Mouse (Mus musculus) olfactory bulb, adult 2 months (tissue): ENCODE measurements around the gene Galnt17. TPM values are rescaled to one million over a fixed set of nuclear protein-coding genes. Genes with fewer than 3 reads are reported as not detected.

Experiments
- H3K27ac ChIP-seq: fragments of 200-500 bp; 2 replicates; pipeline ENCODE4 v1.5.1; 2012; ENCODE audit warnings: low read depth, low read length; ENCODE audit not compliant: insufficient read depth
- H3K4me1 ChIP-seq: fragments of 200-500 bp; 2 replicates; pipeline ENCODE4 v1.6.1; 2012; ENCODE audit warnings: low read length; ENCODE audit not compliant: control insufficient read depth, insufficient read depth
- H3K4me3 ChIP-seq: fragments of 200-500 bp; 2 replicates; pipeline ENCODE4 v1.5.1; 2012; ENCODE audit warnings: mild to moderate bottlenecking, low read depth, low read length, moderate library complexity; ENCODE audit not compliant: insufficient read depth
- CTCF ChIP-seq: fragments of 200-500 bp; IDR thresholded peaks from 2 replicates; pipeline ENCODE4 v1.5.1; 2012; ENCODE audit warnings: low read depth, mild to moderate bottlenecking, low read length, moderate library complexity; ENCODE audit not compliant: insufficient read depth
- POLR2A ChIP-seq: fragments of 200-500 bp; IDR thresholded peaks from 2 replicates; pipeline ENCODE4 v1.6.1; 2012; ENCODE audit warnings: mild to moderate bottlenecking, low read depth, low read length, moderate library complexity; ENCODE audit not compliant: insufficient read depth
- WGBS: fragments of 180-500 bp; shearing (Covaris S2); methylation state at CpG from one replicate; pipeline ENCODE4 v1.1.7; 2018; 5-methylcytosine and 5-hydroxymethylcytosine counted together
- polyA plus RNA-seq: library from polyadenylated mRNA; stranded (reverse); fragments of >200 nt; gene quantifications from 2 replicates; pipeline ENCODE4 v1.2.4, GENCODE M21; 2012; ENCODE audit warnings: low replicate concordance; ENCODE audit not compliant: missing spikeins, insufficient read depth, insufficient read length

The Galnt17 gene
- polyA plus RNA-seq, 1 experiment = not detected

GRCm38 (mm10) chr5:131305223-131305622, 3.1 kb downstream of the Galnt17 start:
- no peak for TF ChIP-seq POLR2A
- TF ChIP-seq CTCF = no peak
- H3K4me3 ChIP-seq = no peak overlapping the region
- H3K4me1 ChIP-seq = peaks cover 14% of the 10 kb centered on the region
- WGBS = 56% methylated on average over 5 of the region's 5 CpGs
- H3K27ac ChIP-seq = no peak overlapping the region

DNA sequence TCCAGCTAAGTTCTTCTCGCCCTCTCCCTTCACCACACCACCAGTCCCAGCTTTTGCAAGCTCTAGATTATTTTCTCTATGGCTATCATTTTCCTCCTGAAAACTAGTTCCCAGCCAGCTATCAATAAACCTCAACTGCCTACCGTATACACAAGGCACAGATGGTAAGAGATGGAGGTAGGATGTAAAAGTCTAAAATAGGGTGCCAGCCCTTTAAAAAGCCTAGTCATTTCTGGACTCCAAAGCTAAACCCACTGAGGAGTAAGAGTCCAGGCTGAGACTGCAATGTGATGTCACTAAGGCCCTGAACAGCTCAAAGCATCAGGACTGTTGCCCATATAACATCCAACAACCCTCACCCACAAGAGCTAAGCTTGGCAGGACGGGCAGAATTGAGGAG, 6.8 kb downstream of the Galnt17 start:
- TF ChIP-seq POLR2A (no peak), CTCF (no peak)
- 94% methylated on average over 3 of the region's 3 CpGs for WGBS
- H3K27ac ChIP-seq = no peak overlapping the region
- no peak overlapping the region for H3K4me3 ChIP-seq
- peaks cover 5% of the 10 kb centered on the region for H3K4me1 ChIP-seq

GRCm38 (mm10) chr5:131293726-131294449, 14.4 kb downstream of the Galnt17 start:
- Histone ChIP-seq H3K4me3 (no peak overlapping the region), H3K4me1 (no peaks in the 10 kb centered on the region), H3K27ac (no peak overlapping the region)
- WGBS = 79% methylated on average over 16 of the region's 16 CpGs
- TF ChIP-seq CTCF (no peak), POLR2A (no peak)

- Histone ChIP-seq H3K4me1 (no peaks in the 10 kb centered on the region), H3K4me3 (no peak overlapping the region), H3K27ac (no peak overlapping the region)
- TF ChIP-seq POLR2A (no peak), CTCF (no peak)
- WGBS = 88% methylated on average over 6 of the region's 6 CpGs
Observed at GRCm38 (mm10) chr5:131287091-131287490, 21.2 kb downstream of the Galnt17 start.

DNA sequence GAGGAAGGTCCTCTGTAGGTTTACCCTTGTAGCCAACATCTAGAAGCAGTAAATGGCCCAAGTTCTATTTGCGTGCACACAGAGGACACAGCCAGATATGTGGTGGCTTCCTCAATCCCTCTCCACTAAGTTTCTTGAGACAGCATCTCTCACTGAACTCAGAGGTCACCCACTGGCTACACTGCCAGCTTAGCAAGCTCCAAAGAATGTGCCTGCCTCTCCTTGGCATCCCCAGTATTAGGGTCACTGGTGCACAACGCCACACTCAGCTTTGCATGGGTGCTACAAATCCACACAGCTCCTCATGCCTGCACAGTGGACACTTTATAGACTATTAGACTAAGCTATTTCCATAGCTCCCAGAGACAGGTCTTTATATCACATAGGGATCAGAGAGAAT, 21.6 kb downstream of the Galnt17 start:
- H3K4me1 ChIP-seq = no peaks in the 10 kb centered on the region
- H3K4me3 ChIP-seq = no peak overlapping the region
- WGBS = 95% methylated on average over 2 of the region's 2 CpGs
- no peak for TF ChIP-seq CTCF
- TF ChIP-seq POLR2A = no peak
- H3K27ac ChIP-seq = no peak overlapping the region

GRCm38 (mm10) chr5:131280349-131280748, 27.9 kb downstream of the Galnt17 start:
- TF ChIP-seq CTCF = no peak
- no peak for TF ChIP-seq POLR2A
- H3K27ac ChIP-seq = no peak overlapping the region
- no peak overlapping the region for H3K4me3 ChIP-seq
- 59% methylated on average over 2 of the region's 2 CpGs for WGBS
- no peaks in the 10 kb centered on the region; the same call in 1 of the 2 replicates for H3K4me1 ChIP-seq

DNA sequence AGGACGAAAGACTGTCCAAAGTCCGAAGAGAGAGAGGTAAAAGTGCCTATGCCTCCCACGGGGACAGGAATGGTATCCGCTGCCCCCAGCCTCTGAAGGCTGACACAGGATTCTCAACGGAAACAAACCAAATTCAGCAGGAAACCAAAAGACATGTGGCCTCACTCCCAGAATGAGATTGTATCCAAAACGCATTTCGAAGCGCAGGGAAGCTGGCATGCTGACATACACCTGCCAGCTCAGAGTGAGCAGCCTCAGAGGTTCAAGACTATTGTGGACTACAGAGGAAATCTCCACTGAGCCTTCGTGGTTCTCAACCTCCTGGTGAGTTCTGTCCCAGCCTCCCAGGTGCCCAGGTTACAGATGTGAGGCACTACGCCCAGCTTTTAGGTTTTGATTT, 29.0 kb downstream of the Galnt17 start:
- no peak overlapping the region for H3K27ac ChIP-seq

GRCm38 (mm10) chr5:131277227-131277626, 31.1 kb downstream of the Galnt17 start:
- no peak for TF ChIP-seq CTCF
- Histone ChIP-seq H3K4me1 (no peaks in the 10 kb centered on the region; the same call in 1 of the 2 replicates), H3K4me3 (no peak overlapping the region), H3K27ac (no peak overlapping the region)
- 16% methylated on average over 7 of the region's 7 CpGs for WGBS

More for the DNA sequence above, 29.0 kb downstream of the Galnt17 start:
- 87% methylated on average over 10 of the region's 10 CpGs for WGBS
- no peaks in the 10 kb centered on the region; the same call in 1 of the 2 replicates for H3K4me1 ChIP-seq
- TF ChIP-seq POLR2A = no peak
- no peak for TF ChIP-seq CTCF
- no peak overlapping the region for H3K4me3 ChIP-seq

DNA sequence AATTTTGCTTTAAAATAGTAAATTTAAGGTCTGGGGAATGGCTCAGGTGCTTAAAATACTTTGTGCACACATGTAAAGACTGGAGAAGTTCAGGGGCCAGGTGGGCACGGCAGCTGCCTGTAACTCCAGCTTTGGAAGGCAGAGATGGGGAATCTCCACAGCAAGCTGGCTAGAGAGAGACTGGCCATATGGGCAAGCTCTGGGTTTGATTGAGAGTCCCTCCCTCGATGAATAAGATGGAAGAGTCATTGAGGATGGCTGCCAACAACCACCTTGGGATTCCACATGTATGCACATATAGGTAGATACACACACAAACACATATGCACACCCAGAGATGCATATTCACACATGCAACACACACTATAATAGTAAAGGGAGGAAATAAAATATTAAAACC, 42.0 kb downstream of the Galnt17 start:
- Histone ChIP-seq H3K4me3 (no peak overlapping the region), H3K4me1 (no peaks in the 10 kb centered on the region), H3K27ac (no peak overlapping the region)
- TF ChIP-seq POLR2A (no peak), CTCF (no peak)
- 78% methylated on average over 2 of the region's 2 CpGs for WGBS
